Mouse (Mus musculus): ENCODE measurements around the gene Sh3rf1. TPM values are rescaled to one million over a fixed set of nuclear protein-coding genes. Genes with fewer than 3 reads are reported as not detected.

Gene Sh3rf1
- polyA plus RNA-seq, 1 experiment from 2014 or later = 22.5 TPM

GRCm38 (mm10) chr8:61350443-61350842 is 126.8 kb downstream of the Sh3rf1 start:
- no peak for TF ChIP-seq CTCF (IDR thresholded peaks at IDR 0.05; ENCODE audit: low read depth)
- 67% methylated on average over 9 of the region's 9 CpGs for WGBS
- Histone ChIP-seq H3K4me2 (no peak overlapping the region), H3K4me1 (ENCODE audit: insufficient read depth) (0 out of 2 replicates have a peak, but pooled peaks cover 2% of the 10 kb centered on the region), H3K27ac (ENCODE audit: low read depth) (no peak overlapping the region), H3K9ac (no peak overlapping the region), H3K27me3 (ENCODE audit: insufficient read depth, low read length) (no peaks in the 10 kb centered on the region), H3K4me3 (ENCODE audit: low read depth, low read length) (no peak overlapping the region), H3K36me3 (ENCODE audit: insufficient read depth) (peaks cover 16% of the 10 kb centered on the region), H3K9me3 (ENCODE audit: low read depth, low read length) (no peaks in the 10 kb centered on the region)
- DNase-seq (no peak), ATAC-seq (ENCODE audit: insufficient read depth) (no peak)

GRCm38 (mm10) chr8:61351638-61352037 is 128.0 kb downstream of the Sh3rf1 start:
- Histone ChIP-seq H3K4me1 (ENCODE audit: insufficient read depth) (0 out of 2 replicates have a peak, but pooled peaks cover 2% of the 10 kb centered on the region), H3K4me2 (no peak overlapping the region), H3K9me3 (ENCODE audit: low read depth, low read length) (no peaks in the 10 kb centered on the region), H3K27me3 (ENCODE audit: insufficient read depth, low read length) (no peaks in the 10 kb centered on the region), H3K36me3 (ENCODE audit: insufficient read depth) (peaks cover 21% of the 10 kb centered on the region), H3K27ac (ENCODE audit: low read depth) (no peak overlapping the region), H3K4me3 (ENCODE audit: low read depth, low read length) (no peak overlapping the region), H3K9ac (no peak overlapping the region)
- no peak for ATAC-seq (ENCODE audit: insufficient read depth)
- DNase-seq = no peak
- 86% methylated on average over 5 of the region's 5 CpGs for WGBS
- TF ChIP-seq CTCF (IDR thresholded peaks at IDR 0.05; ENCODE audit: low read depth) = no peak

- no peak overlapping the region for H3K4me2 ChIP-seq
- ATAC-seq (ENCODE audit: insufficient read depth) (no peak), DNase-seq (no peak)
- no peak for TF ChIP-seq CTCF (IDR thresholded peaks at IDR 0.05; ENCODE audit: low read depth)
- peaks cover 20% of the 10 kb centered on the region for H3K36me3 ChIP-seq (ENCODE audit: insufficient read depth)
- no peak overlapping the region for H3K27ac ChIP-seq (ENCODE audit: low read depth)
- H3K9me3 ChIP-seq (ENCODE audit: low read depth, low read length) = no peaks in the 10 kb centered on the region
- WGBS = 75% methylated on average over 5 of the region's 5 CpGs
- no peak overlapping the region for H3K4me3 ChIP-seq (ENCODE audit: low read depth, low read length)
- H3K4me1 ChIP-seq (ENCODE audit: insufficient read depth) = no peaks in the 10 kb centered on the region
- no peak overlapping the region for H3K9ac ChIP-seq
- no peaks in the 10 kb centered on the region for H3K27me3 ChIP-seq (ENCODE audit: insufficient read depth, low read length)
Measured at GRCm38 (mm10) chr8:61355503-61355902, 131.8 kb downstream of the Sh3rf1 start.

- Histone ChIP-seq H3K4me1 (ENCODE audit: insufficient read depth) (no peaks in the 10 kb centered on the region), H3K9me3 (ENCODE audit: low read depth, low read length) (no peaks in the 10 kb centered on the region), H3K9ac (no peak overlapping the region), H3K4me2 (no peak overlapping the region), H3K27me3 (ENCODE audit: insufficient read depth, low read length) (no peaks in the 10 kb centered on the region), H3K36me3 (ENCODE audit: insufficient read depth) (peaks cover 34% of the 10 kb centered on the region), H3K27ac (ENCODE audit: low read depth) (no peak overlapping the region), H3K4me3 (ENCODE audit: low read depth, low read length) (no peak overlapping the region)
- WGBS = 38% methylated on average over 8 of the region's 8 CpGs
- no peak for DNase-seq
- TF ChIP-seq CTCF (IDR thresholded peaks at IDR 0.05; ENCODE audit: low read depth) = no peak
- no peak for ATAC-seq (ENCODE audit: insufficient read depth)
Measured at GRCm38 (mm10) chr8:61359004-61359403, 135.3 kb downstream of the Sh3rf1 start.

- WGBS = 67% methylated on average over 10 of the region's 10 CpGs
- H3K27me3 ChIP-seq (ENCODE audit: insufficient read depth, low read length) = no peaks in the 10 kb centered on the region
- H3K4me1 ChIP-seq (ENCODE audit: insufficient read depth) = no peaks in the 10 kb centered on the region
- no peak overlapping the region for H3K4me3 ChIP-seq (ENCODE audit: low read depth, low read length)
- H3K9me3 ChIP-seq (ENCODE audit: low read depth, low read length) = no peaks in the 10 kb centered on the region
- no peak for TF ChIP-seq CTCF (IDR thresholded peaks at IDR 0.05; ENCODE audit: low read depth)
- H3K4me2 ChIP-seq = no peak overlapping the region
- no peak overlapping the region for H3K27ac ChIP-seq (ENCODE audit: low read depth)
- no peak for DNase-seq
- no peak overlapping the region for H3K9ac ChIP-seq
- ATAC-seq (ENCODE audit: insufficient read depth) = no peak
- peaks cover 38% of the 10 kb centered on the region for H3K36me3 ChIP-seq (ENCODE audit: insufficient read depth)
Measured at GRCm38 (mm10) chr8:61359851-61360272, 136.2 kb downstream of the Sh3rf1 start.

GRCm38 (mm10) chr8:61360362-61360761 is 136.7 kb downstream of the Sh3rf1 start:
- no peak for TF ChIP-seq CTCF (IDR thresholded peaks at IDR 0.05; ENCODE audit: low read depth)
- Histone ChIP-seq H3K27me3 (ENCODE audit: insufficient read depth, low read length) (no peaks in the 10 kb centered on the region), H3K4me3 (ENCODE audit: low read depth, low read length) (no peak overlapping the region), H3K4me2 (no peak overlapping the region), H3K27ac (ENCODE audit: low read depth) (no peak overlapping the region), H3K4me1 (ENCODE audit: insufficient read depth) (no peaks in the 10 kb centered on the region), H3K36me3 (ENCODE audit: insufficient read depth) (peaks cover 38% of the 10 kb centered on the region), H3K9me3 (ENCODE audit: low read depth, low read length) (no peaks in the 10 kb centered on the region), H3K9ac (no peak overlapping the region)
- no peak for ATAC-seq (ENCODE audit: insufficient read depth)
- no peak for DNase-seq
- WGBS = 81% methylated on average over 4 of the region's 4 CpGs

- no peak for TF ChIP-seq CTCF (IDR thresholded peaks at IDR 0.05; ENCODE audit: low read depth)
- Histone ChIP-seq H3K27ac (ENCODE audit: low read depth) (no peak overlapping the region), H3K9me3 (ENCODE audit: low read depth, low read length) (no peaks in the 10 kb centered on the region), H3K4me2 (no peak overlapping the region), H3K27me3 (ENCODE audit: insufficient read depth, low read length) (no peaks in the 10 kb centered on the region), H3K4me1 (ENCODE audit: insufficient read depth) (no peaks in the 10 kb centered on the region), H3K4me3 (ENCODE audit: low read depth, low read length) (no peak overlapping the region), H3K9ac (no peak overlapping the region), H3K36me3 (ENCODE audit: insufficient read depth) (peaks cover 41% of the 10 kb centered on the region)
- WGBS = 87% methylated on average over 11 of the region's 11 CpGs
- ATAC-seq (ENCODE audit: insufficient read depth) = no peak
- DNase-seq = no peak
Measured at GRCm38 (mm10) chr8:61361476-61361875, 137.8 kb downstream of the Sh3rf1 start.

All from lung, embryonic 14.5 days (tissue).